Mouse (Mus musculus): ENCODE data around the gene Tmem30a. TPM values are rescaled to one million over a fixed set of nuclear protein-coding genes. Genes with fewer than 3 reads are reported as not detected.

Tmem30a gene
- polyA plus RNA-seq, 1 experiment from 2014 or later: 130 TPM

DNA sequence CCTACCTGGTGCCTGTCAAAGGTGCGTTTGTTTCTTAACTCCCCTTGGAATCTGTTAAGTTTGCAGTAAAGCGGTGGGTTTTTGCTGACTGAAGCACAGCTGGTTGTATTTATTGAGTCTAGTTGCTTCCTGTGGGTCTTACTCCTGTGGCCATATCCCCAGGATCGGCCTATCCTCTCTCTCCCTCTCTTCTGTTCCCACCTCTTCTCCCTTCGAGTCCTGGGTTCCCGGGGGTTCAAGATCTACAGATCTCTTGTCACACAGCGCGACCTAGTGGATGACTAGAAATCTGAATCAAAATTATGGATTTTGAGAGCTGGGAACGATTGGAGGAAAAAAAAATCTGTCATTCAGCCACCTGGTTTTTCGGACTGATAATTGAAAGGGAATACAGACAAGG, 72.3 kb downstream of the Tmem30a start:
- no peak for ATAC-seq (ENCODE audit: low FRiP score)

DNA sequence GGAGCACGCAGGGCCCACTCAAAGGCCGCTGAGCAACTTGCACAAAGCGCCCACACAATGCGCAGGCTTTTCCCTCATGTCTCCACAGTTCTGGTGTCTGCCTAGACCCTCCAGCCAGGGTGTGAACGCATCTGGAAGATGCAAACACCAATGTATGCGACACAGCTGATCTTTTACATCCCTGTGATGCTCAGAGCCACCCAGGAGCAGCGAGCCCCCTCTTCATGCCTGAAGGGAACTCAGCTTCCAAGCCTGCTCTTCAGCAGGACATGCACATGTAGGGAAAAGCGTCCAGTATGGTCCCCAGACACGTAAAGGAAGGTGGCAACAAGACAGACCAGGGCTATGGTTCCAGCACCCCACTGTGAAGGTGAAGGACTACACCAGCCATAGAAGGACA, 73.2 kb downstream of the Tmem30a start:
- peak overlapping the region; percentile 53; the same call in 1 of the 2 replicates for H3K4me3 ChIP-seq (replicated peaks; ENCODE audit: low read length)
- ATAC-seq (ENCODE audit: low FRiP score) (no peak), DNase-seq (ENCODE audit: low spot score) (no peak)
- no peak overlapping the region for H3K9ac ChIP-seq
- H3K4me1 ChIP-seq (replicated peaks; ENCODE audit: control insufficient read depth, insufficient read depth, low read length): peaks cover 19% of the 10 kb centered on the region; the same call in 1 of the 2 replicates
- H3K27ac ChIP-seq: no peak overlapping the region
- H3K4me2 ChIP-seq (replicated peaks): no peak overlapping the region
- WGBS: 30% methylated on average over 9 of the region's 9 CpGs
- peaks cover 40% of the 10 kb centered on the region for H3K27me3 ChIP-seq (ENCODE audit: control insufficient read depth, insufficient read depth, low read length)
- no peaks in the 10 kb centered on the region for H3K36me3 ChIP-seq (replicated peaks; ENCODE audit: control insufficient read depth, insufficient read depth)
- H3K9me3 ChIP-seq (ENCODE audit: control insufficient read depth, low read length): no peaks in the 10 kb centered on the region

More for the DNA sequence above, 72.3 kb downstream of the Tmem30a start:
- Histone ChIP-seq H3K36me3 (replicated peaks; ENCODE audit: control insufficient read depth, insufficient read depth) (no peaks in the 10 kb centered on the region), H3K27ac (no peak overlapping the region), H3K4me2 (replicated peaks) (peak overlapping the region; percentile 27; the same call in 1 of the 2 replicates), H3K9me3 (ENCODE audit: control insufficient read depth, low read length) (no peaks in the 10 kb centered on the region), H3K4me1 (replicated peaks; ENCODE audit: control insufficient read depth, insufficient read depth, low read length) (peaks cover 19% of the 10 kb centered on the region; the same call in 1 of the 2 replicates), H3K4me3 (replicated peaks; ENCODE audit: low read length) (no peak overlapping the region), H3K27me3 (ENCODE audit: control insufficient read depth, insufficient read depth, low read length) (peaks cover 40% of the 10 kb centered on the region), H3K9ac (no peak overlapping the region)
- peak; percentile 82 for DNase-seq (ENCODE audit: low spot score)
- whole genome bisulfite sequencing: 11% methylated on average over 9 of the region's 9 CpGs

DNA sequence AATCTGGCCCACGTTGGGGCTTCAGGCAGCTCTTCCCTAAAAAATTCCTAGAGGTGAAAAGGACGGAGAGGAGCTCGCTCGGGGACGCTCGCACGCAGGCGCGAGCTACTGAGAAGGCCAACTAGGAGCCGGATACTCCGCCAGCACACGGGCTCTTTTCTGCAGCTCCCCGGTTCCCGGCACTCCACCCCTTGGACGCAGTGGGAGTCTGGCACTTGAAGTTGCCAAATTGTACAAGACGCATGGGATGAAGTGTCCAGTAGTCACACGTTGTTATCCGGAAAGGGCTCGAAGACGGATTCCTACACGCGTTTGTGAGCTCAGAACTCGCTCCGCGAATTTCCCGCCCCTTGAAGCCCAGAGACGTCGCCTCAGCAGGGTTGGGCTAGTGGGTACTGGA, 73.9 kb downstream of the Tmem30a start:
- Histone ChIP-seq H3K9me3 (ENCODE audit: control insufficient read depth, low read length) (no peaks in the 10 kb centered on the region), H3K4me3 (replicated peaks; ENCODE audit: low read length) (peak overlapping the region; percentile 53), H3K27me3 (ENCODE audit: control insufficient read depth, insufficient read depth, low read length) (peaks cover 40% of the 10 kb centered on the region), H3K36me3 (replicated peaks; ENCODE audit: control insufficient read depth, insufficient read depth) (no peaks in the 10 kb centered on the region), H3K4me1 (replicated peaks; ENCODE audit: control insufficient read depth, insufficient read depth, low read length) (peaks cover 19% of the 10 kb centered on the region; the same call in 1 of the 2 replicates), H3K4me2 (replicated peaks) (peak overlapping the region; percentile 94), H3K27ac (no peak overlapping the region), H3K9ac (peak overlapping the region; percentile 55)
- peak; percentile 41 for DNase-seq (ENCODE audit: low spot score)
- ATAC-seq (ENCODE audit: low FRiP score): no peak
- WGBS: under 1% methylated on average over 28 of the region's 28 CpGs

Other genes starting within 250 kb of the Tmem30a start
- 9.8 and 11.8 TPM in 2 replicates for gene Col12a1, start 74.7 kb downstream of the Tmem30a start, polyA plus RNA-seq (2014; fragmentation: Nextera tagmentation; extraction: Ambion mirVana)
- 903 and 999 TPM in 2 replicates for gene Cox7a2, start 33.6 kb downstream of the Tmem30a start, polyA plus RNA-seq (2014; fragmentation: Nextera tagmentation; extraction: Ambion mirVana)
- 2.2 and 2.4 TPM in 2 replicates for gene Filip1, start 219.3 kb upstream of the Tmem30a start, polyA plus RNA-seq (2014; fragmentation: Nextera tagmentation; extraction: Ambion mirVana)